Mouse (Mus musculus) fibroblast of lung, adult 2 months (primary cell): ENCODE data around the gene Rgs7bp.
A peak's percentile ranks its signal among the peaks of the same experiment; 100 is the strongest.

Source experiments
- DNase-seq: peaks from one replicate; pipeline ENCODE4 v3.0.0-alpha.2; 2011; ENCODE audit warnings: low read depth

Gene Rgs7bp

DNA sequence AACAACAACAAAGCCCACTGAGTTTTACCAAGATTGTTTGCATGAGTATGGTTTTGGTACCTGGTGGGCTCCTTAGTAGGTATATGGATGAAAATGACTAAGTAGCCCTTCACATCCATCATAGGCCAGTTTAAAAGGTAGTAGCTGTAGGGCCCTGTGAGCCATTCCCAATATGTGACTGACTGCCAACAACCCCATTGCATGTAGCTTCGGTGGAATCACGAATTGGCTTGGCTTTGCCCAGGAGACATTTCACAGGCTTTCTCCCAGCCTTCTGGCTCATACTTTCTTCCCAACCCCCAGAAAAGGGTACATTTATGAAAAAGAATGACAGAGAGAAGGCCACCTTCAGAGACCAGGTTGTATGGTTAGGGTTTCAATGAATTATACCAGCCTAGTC, 45.8 kb downstream of the Rgs7bp start:
- DNase-seq, result no peak

DNA sequence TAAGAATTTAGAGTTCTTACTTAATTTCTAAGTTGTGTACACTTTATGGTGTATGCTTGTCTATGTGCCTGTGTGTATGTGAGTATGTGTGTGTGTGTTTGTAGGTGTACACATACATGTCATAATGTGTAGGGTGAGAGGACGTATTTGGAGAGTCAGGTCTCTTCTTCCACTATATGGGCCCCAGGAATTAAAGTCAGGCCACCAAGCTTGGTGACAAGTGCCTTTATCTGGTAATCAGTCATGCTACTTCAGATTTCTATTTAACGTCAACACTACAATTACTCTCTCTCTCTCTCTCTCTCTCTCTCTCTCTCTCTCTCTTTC, 51.9 kb downstream of the Rgs7bp start:
- DNase-seq, result no peak

DNA sequence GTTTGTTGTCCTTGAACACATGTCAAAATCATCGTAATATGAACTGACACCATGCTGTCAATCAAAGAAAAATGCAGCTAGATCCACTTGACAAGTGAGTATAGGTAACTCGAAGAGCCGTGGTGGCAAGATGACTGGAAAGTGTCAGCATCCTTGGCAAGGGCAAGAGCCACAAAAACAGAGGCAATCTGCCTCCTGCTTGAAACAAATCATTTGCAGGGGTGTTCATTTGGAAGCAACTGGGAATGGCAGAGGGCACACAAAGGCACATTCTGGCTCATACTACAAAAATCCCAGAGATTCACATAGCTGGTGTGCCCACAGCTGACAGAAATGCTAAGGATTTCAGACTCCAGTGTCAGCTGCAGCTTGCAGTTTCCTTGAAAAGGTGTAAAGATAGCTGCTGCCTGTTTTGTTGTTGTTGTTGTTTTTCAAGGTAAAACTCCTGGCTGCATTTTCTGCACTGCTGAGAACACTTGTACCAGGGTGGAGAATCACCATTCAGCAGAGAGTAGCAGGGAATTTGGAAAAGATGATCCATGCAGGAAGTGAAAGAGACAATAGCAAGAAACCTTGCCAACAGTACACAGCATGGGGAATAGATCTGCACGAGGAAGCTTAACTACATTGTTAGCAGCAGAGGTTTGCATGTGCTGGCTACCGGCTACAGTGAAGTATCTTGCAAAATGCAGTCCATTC, 52.4 kb downstream of the Rgs7bp start:
- no peak for DNase-seq

DNA sequence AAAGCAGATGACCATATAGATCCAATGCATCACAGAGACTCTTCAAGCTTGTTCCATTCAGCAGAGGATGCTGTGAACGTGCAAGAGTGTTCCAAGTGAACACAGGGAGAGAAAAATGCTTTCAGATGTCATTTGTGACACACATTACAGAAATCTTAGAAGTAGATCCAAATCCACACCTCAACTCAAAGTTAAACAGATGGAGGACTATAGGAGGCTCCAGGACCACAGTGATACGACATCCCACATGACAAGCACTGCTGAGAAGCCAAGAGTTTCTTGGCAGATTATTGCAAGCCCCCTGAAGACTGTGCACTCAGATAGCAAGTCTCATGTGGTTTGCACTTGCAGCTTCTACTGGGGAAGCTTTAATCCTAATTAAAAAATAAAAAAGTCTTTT, 53.0 kb downstream of the Rgs7bp start:
- DNase-seq, result no peak

DNA sequence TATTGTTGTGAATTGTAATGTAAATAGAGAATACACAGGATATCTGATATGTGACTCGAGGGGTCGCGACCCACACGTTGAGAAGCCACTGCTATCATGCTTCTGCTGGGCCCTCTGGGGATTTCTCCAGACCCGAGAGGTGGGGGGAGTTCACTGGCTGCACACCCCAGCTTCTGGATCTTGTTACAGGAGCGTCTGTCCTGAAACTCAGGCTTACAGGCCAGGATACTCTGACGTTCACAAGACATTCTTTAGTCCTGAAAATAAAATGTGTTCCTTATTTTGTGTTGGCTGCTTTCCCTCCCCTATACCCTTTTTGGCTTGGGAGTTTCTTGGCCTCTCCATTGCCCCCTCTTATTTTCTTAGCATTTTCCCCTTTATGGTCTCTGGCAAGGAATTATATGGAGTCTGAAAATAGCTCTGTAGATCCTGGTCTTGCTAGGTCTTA, 65.9 kb downstream of the Rgs7bp start:
- no peak for DNase-seq

DNA sequence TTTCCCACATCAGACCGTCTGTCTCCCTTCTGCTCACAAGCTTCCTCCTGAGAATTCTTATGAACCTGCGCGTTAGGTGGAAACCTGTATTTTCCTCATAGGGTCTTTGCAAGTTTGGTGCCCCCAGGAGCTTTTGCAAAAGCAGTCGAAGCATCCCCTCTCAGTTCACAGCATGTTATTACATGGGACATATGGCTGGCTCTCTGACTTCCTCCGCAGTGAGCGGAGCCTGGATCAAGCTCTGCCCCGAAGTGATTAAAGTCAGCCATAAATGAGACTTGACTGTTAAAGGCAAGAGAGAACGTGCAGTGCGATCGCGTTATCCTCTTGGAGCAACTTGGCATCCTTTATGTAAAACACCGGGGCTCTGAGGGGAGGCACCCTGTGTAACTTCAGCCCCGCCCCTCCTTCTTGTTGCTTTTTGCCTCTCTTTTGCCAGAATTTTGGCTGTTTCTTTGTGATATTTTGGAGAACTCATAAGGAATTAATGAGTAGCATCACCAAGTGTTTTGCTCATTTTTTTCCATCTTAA, 66.7 kb downstream of the Rgs7bp start:
- DNase-seq, result no peak

DNA sequence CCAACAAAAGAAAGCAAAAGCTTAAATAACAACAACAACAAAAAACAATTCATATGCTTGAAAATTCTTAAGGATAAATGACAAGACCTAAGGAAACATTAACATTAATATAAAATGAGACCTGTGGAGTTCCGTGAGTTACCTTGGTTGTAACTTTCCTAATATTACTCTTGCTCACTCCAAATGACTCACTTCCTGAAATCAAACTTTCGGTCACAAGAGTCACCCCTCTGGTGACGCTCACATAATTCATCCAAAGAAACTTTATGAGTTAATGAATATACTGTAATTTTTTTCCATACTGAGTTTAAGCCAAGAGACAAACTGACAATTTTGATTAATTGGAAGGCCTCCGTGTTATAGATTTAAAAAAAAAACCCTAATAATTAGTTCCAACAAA, 69.0 kb downstream of the Rgs7bp start:
- DNase-seq, result no peak

DNA sequence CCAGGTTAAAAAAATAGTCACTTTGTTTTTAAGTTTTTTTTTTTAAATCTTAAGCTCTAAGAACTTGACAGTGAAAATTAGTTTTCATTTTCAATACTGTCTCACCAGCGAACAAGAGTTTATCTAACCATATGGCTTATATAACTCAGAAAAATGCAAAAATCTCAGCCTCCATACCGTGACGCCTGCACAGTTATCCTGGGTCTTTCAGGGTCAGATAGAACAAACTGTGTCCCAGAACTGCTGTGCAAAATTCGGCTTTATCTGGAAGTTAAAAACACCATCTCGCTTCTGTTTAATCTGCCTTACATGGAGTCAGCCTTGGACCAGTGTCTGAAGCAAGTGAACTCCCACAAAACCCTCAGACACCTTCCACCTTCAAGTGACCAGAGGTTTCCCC, 70.7 kb downstream of the Rgs7bp start:
- no peak for DNase-seq

DNA sequence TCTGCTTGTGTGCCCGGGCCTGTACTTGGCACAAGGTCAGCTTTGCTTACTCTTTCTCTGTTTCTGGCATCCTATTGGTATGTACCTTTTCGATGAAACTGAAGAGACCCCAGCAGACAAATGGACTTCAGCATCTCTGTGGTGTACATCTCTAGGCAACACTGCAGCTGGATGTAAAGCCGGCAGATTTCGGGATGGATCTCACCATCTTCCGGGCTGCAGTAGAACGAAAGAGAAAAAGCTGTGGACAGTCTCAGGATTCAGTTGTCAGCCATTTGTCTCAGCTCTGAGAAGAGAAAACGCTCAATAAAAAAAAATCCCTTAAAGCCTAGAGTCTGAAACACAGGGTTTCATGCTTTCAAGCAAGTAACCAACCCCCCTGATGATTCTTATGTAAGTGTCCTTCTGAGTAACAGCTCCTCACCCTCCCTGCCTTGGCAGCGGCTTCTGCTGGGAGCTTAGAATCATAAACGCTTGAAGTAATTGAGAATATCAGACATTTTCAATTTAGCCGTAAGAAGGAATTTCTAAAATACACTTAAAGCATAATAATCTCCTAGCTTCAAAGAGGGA, 71.9 kb downstream of the Rgs7bp start:
- DNase-seq, result no peak

DNA sequence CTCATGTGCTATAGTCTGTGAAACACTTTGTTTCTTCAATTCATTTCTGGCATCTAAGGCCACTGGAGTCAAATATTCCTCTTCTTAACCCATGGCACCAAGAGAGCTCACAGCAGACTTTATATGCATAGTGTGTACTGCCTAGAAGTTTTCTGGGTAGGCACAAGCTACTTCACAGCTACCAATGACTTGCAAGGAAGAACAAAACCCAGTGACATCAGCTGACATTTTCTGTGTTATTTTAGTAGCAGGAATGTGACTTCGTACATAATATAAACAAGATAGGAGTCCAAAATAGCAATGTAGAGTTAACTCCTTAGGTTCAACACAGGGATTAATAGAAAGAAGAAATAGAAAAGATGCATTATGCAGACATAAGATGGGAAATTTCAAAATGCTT, 76.6 kb downstream of the Rgs7bp start:
- DNase-seq, result no peak

DNA sequence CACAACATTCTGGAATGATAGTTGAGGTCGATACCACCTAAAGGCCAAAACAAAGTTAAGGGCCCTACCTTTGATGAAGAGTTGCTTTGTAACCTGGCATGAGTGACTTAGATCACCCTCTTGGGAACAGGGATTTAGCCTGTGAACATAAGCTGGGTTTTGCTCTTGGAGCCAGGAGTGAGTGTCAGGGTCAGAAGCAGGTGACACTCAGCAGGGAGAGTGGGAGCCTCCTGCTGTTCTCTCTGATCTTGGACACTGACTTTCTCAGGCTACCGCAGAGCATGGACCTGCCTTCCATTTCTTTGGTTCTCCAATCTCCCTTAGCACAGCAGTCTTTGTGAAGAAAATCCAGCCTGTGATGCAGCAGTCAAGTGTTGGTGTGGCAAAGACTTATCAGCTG, 87.2 kb downstream of the Rgs7bp start:
- DNase-seq, result no peak

DNA sequence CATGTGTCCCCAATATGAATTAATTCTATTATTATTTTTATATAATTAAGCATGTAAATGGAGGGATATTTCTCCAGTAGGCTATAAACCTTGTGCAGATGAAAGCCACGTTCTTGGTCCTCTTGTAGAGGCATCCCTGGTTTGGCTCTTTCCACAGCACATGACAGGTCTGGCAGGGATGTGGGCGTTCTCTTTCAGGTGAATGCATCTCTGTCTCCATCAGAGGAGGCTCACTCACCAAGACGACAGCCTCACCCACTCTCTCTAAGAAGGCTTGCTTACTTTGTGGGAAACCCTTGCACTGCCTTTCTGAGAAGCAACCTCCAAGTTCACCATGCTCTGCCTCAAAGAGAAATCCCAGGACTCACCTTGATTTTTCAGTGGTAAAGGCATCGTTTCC, 91.0 kb downstream of the Rgs7bp start:
- no peak for DNase-seq

DNA sequence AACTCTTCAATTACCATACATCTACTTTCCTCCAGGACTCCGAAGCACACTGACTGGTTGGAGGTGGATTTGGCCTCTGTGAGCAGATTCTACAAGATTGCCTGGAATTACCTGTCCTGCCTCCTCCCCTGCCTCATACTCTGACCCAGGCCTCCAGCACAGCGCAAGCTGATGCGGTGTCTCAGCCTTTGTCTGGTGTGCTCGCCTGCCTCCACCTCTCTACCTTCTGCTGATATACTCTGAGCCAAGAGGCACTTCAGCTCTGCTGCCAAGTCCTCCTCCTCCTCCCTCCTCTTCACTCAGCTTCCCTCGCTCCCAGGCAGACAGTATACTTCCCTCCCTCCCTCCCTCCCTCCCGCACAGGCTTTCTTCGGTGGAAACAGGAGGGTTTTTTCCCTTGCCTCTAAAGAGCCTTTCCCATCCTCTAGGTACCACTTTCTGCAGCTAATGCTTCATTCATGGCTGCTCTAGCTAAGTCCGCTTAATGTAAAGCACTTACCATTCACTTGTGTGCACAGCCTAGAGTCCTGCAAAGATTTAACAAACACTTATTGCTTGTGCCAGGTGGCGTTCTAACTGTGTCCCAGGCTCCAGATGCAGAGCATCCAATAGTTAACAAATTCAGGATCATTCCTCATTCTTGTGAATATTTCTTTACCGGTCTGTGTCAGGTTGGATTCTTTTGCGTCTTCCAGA, 91.9 kb downstream of the Rgs7bp start:
- no peak for DNase-seq

DNA sequence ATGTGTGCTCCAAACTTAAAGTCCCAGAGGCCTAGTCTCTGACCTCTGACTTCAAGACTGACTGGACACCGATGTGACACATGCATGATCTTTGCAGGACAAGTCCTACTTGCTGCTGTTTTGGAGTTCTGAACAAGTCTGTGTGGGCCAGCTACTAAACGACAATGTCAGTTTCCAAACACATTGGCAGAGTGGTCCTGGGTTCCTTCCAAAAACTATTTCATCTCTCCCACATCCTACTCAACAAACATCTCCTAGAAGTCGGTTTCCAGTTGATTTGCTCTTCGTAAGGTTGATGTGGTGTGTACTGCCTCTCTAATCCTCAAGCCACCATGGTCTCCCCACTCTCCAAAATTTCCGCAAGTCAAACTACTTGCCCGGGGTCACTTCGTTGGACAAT, 92.6 kb downstream of the Rgs7bp start:
- no peak for DNase-seq

DNA sequence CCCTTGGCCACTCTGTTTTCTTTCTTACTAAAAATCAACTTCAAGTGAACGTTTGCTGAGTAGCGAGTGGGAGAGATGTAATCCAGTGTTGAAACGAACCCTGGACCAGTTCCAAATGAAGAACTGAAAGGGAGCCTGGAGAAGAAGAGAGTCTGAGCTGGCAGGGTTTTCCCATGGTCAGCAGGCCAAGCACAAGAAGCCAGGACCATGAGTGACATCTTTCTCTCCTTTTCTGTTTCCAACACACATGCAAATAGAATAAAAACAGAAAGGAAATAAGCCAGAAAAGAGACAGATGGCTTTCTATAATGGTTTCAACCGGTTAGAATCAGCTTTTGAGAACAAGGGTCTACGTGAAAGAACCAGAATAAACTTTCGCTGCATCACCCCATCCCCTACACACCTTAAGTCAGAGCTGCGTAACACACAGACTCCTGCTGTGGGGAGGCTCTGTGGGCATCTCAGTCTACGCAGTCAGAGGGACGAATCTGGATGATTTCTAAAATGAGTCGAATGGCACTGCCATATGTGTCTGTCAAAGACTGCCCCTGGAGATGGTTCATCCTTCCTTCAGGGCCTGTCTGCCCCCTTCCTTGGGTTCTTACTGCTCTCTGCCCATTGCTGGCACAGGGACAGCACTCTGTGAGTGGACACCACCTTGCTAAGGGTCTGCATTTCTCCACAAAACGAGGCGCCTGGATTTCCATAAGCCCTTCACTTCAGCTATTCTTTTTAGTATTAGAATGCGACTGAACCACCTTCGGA, 93.6 kb downstream of the Rgs7bp start:
- DNase-seq, result no peak

DNA sequence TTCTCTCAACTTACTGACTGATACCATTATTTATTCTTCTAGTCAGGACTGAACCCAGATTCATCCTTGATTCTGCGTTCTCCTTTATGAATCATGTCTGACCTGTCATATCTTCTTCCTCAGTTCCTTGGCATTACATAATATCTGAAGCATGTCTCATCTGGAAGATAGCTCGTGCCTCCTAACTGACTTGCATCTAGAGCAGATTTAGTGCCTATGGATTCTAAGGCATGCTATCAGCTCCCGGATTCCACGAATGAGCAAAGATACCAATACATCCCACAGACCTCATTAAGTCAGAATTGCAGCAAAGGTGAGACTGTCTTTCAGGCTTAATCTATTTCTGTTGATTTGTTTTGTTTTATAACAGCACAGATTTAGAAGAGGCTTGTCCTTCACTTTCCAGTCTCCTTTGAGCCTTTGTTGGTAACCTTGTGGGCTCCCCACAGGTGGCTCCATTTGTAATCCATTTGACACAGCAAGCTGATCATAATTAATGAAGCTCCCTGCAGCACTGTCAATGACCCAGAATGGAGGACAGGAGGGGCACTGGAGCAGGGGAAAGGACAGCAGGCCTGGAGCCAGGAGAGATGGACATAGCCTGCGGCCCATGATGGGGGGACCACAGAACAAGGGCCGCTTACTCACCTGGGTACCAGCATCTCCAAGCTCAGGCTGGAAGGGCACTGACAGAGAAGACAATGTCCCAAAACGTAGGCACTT, 94.4 kb downstream of the Rgs7bp start:
- no peak for DNase-seq

DNA sequence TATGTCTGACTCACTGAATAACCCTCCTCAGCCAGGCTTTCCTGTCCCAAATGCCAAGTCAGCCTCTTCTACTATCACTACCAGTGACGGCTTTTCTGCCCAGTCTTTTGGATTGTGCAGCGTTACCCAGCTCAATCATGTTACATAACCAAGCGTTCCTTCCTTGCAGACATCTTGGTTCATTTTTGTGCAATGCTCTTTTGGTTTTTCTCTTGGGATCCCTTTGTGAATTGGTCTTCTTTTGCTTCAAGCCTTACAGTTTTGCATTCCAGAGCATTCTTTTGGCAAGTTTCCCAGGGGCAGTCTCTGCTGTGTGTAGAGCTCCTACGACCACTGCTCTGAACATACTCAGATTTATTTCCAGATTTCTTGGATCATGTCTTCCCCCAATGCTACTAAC, 95.0 kb downstream of the Rgs7bp start:
- DNase-seq, result no peak

DNA sequence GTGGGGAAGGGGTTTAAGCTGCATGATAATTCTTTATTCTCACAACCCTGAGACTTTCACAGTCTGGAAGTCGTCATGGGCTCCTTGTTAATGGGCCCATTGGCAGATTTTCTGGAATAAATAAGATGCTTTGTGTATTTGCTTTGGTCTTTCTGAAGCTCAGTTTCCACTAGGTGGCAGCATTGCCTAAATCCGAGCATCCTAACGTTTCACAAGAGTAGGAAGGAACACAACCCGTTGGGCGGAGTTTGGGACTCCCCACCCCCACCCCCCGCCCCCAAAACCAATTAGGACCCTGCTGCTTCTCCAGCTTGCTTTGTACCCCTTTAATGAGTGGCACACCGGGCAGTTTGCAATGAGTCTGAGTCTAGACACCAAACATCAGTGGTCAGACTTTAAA, 106.8 kb downstream of the Rgs7bp start:
- DNase-seq, result peak; percentile 69

DNA sequence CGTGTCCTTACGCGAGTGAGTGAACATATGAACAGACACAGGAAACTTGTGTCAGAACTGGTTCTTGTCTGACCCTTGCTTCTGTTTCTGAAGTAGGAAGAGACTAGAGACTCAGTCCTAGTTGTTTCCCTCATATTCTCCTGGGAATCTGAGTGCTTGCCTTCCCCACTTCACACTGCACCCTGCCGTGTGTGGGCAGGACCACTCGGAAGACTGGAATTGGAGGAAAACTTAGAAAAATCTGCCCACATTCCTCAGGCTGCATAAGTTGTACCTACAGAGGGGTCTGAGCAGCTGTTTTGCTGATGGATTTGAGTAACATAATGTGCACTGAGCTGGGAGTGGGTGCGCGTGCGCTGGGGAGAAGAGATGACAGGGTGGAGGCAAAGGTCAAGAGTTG, 114.2 kb downstream of the Rgs7bp start:
- DNase-seq, result no peak

DNA sequence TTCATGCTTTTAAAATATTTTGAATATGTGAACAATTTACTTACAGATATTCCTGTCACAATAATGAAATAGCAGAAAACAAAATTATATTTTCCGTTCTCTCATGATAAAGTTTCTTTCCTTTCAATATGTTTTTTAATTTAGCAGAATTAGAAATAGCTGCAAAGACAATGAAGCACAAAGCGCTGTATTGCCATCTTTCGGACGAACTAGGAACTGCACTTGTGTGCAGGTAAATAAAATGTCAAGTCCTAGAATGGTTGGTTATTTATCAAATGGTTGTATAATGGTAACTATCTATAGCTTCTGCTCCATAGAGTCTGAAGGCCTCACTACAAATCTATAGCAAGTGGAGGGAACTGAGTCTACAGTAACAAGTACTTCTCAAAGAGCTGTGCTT, 114.9 kb downstream of the Rgs7bp start:
- peak; percentile 48 for DNase-seq

DNA sequence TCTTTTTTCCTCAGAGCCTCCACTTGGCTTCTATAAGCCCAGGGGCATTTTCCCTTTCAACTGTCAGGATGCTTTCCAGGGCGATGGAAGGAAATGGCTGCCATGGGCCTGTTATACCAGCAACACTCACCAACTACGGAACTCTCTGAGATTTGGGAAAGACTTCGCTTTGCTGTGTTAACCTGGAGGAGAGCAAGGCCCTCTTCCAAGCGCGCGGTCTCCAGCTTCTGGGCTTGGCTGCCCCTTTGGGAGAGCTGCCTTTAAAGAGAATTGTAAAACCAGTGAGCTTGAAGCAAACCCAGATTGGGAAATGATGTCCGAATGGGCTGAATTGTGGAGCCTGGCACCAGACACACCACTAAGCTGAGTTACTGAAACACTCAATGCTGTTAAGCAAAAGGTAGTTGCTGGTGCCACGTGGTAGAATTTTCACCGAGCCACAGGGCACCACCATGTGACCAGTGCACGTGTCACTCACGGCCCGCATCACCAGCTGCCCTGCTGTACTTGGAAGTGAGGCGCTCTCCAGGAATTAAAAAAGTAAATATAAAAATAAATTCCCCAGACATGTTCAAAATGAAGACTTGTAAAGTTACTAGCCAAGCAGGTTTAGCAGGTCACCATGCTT, 115.7 kb downstream of the Rgs7bp start:
- peak; percentile 25 for DNase-seq

DNA sequence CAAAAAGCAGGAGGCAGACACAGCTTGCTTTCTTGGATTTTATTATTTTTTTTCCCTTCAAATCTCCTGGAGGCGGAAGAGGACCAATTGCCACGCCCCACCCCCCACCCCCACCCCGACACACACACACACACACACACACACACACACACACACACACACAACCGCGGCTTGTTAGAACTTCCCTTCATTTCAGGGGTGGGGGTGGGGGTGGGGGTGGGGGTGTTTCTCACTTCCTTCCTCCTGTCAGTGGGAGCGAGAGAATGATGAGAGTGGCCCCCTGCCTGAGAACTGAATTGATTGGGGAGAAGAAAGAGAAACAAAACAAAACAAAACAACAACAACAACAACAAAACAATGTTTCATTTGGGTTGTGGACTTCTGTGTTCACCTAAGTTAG, 117.0 kb downstream of the Rgs7bp start:
- DNase-seq, result no peak
